Mouse (Mus musculus) bone marrow, adult 2 months (tissue): ENCODE measurements around the gene Thbs3.

Experiments used
- CTCF ChIP-seq: fragments of 200-500 bp; IDR thresholded peaks from 2 replicates; pipeline ENCODE4 v1.5.1; 2011; ENCODE audit warnings: low read length, control low read depth; ENCODE audit not compliant: control insufficient read depth, insufficient read depth
- POLR2A ChIP-seq: fragments of 200-500 bp; IDR thresholded peaks from 2 replicates; pipeline ENCODE4 v1.6.1; 2011; ENCODE audit warnings: low read depth, mild to moderate bottlenecking, control low read depth, low read length, borderline replicate concordance; ENCODE audit not compliant: control insufficient read depth

DNA sequence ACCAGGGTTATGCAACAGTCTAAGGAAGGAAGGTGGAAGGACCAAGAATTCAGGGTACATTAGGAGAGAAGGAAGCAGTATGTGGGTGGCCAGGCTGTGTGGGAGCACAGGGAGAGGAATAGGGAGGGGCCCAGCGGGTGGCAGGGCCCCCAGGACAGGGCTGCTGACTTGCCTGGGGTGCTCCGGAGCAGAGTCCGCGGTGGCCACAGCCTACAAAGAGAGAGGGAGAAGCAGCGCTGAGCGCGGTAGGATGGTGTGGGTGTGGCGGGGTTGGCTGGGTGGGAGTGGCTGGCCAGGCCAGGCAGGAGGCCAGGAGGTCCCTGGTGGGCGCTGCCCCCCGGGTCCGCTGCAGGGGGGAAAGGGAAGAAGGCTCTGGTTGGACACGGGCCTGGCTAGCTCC lies 23.5 kb downstream of the Thbs3 start:
- no peak for TF ChIP-seq CTCF
- TF ChIP-seq POLR2A: no peak
